Mouse (Mus musculus): ENCODE data around the gene Chrna4.

Chrna4 gene

DNA sequence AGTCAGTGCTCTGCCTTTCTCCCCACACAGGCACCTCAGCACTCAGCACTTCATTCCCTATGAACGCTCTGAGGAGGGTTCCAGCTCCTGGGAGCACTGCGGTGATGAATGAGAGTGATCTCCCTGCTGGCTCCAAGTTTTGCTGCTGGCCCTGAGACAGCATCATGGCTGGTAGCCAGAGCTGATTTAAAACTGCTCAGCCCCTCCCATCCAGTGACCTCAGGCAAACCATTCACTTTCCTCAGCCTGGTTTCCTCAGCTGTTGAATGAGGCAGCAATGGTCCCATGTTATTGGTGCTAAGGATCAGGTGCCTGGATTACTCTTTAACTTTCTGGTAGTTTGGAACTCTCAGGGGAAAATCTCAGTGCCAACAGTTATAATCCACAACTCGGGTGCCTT is at the start of gene Chrna4:
TSS of gene Chrna4 (minus strand) at position 110 of the 400 bp plus-strand sequence.
- DNase-seq (ENCODE audit: extremely low read depth, insufficient read length, low spot score): no peak

GRCm38 (mm10) chr2:181090123-181090522 is 46.8 kb upstream of the Chrna4 start:
- DNase-seq (ENCODE audit: extremely low read depth, insufficient read length, low spot score): no peak

GRCm38 (mm10) chr2:181084997-181085396 is 41.7 kb upstream of the Chrna4 start:
- no peak for DNase-seq (ENCODE audit: extremely low read depth, insufficient read length, low spot score)

- DNase-seq (ENCODE audit: extremely low read depth, insufficient read length, low spot score): no peak
These were observed 40.6 kb upstream of the Chrna4 start for GRCm38 (mm10) chr2:181083945-181084344.

- peak; percentile 27 for DNase-seq (ENCODE audit: extremely low read depth, insufficient read length, low spot score)
These were observed 37.5 kb upstream of the Chrna4 start for GRCm38 (mm10) chr2:181080886-181081285.

GRCm38 (mm10) chr2:181079518-181079917 is 36.2 kb upstream of the Chrna4 start:
- no peak for DNase-seq (ENCODE audit: extremely low read depth, insufficient read length, low spot score)

DNA sequence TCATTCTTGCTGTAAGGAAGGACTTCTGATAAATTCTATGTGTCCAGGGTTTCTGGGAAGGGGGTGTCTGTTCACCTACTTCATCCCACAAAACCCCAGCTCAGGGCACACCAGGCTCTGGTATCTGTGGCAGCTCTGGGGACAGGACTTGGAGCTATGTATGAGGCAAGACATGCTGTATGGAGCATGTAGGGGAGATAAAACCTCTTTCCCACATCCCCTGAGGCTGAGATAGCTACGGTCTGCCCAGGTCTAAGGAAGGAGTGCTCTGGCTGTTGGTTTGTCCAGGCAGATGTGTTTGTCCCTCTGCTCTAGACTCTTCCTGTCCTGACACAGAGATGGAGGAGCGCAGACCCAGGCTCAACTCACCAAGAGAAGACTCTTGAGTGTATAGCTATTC is 35.6 kb upstream of the Chrna4 start:
- DNase-seq (ENCODE audit: extremely low read depth, insufficient read length, low spot score): no peak

DNA sequence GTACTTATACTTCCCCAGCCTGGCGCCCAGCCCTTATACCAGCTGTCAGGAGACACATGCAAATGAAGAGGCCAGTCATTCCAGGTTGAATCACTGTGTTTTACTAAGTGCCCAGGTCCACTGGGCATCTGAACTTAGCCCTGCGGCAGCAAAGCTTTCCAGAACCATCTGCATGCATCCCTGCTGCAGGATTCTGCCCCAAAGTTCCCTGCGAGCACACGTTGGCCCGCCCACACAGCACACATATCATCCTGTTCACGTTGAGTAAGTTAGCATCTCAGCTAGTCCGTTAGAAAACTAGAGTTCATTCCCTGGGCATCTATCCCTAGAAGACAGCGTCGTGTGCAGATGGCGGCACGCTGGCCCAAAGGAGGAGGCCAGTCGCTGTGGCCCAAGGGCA is 32.2 kb upstream of the Chrna4 start:
- DNase-seq (ENCODE audit: extremely low read depth, insufficient read length, low spot score): no peak

- DNase-seq (ENCODE audit: extremely low read depth, insufficient read length, low spot score): no peak
These were observed 29.0 kb upstream of the Chrna4 start for GRCm38 (mm10) chr2:181072403-181072714.

DNA sequence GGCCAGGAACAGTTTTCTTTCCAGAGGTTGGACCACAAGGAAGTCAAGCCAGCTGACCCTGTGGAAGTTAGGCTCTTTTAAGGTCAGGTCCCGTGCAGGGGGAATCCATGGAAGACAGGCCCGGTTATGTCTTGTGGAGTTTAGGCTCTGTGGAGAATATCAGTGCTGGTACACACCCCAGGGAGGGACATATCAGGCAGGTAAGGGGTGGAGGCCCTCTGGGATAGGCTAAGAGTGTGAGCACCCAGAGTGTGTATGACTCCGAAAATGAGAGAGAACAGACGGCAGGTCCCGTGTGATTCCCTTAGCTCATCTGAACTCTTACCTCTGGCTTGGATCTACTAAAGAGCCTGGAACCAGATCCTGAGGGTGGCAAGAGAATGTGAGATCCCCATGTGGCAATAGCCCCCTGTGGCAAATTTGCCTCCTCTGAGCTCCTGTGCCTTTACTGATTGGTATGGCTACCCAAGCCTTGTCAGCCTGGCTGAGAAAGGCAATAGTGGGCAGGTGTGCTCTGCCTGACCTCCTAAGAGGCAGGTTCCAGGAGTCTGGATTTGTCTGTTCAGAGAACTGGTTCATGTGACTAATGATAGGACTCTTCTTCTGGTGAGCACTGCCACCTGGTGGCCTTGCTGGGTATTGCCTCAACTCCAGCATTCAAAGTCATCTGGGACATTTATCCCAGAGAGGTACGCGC is 28.5 kb upstream of the Chrna4 start:
- peak; percentile 35 for DNase-seq (ENCODE audit: extremely low read depth, insufficient read length, low spot score)

GRCm38 (mm10) chr2:181070136-181070535 is 26.8 kb upstream of the Chrna4 start:
- DNase-seq (ENCODE audit: extremely low read depth, insufficient read length, low spot score): no peak

DNA sequence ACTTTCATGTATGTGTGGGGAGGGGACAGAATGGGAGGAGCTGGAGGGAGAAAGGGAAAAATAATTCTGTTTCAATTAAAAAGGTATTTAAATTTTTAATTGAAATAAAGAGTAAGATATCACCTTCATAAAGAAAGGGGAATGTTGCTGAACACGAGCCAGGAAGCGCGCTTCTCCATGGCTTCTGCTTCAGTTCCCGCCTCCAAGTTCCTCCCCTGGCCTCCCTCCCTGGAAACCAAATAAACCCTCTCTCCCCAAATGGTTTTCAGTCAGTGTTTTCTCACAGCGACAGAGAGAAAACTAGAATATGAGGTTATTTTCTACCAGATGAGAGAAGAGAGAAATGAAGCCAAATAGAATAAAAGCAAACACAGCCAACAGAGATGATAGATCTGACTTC is 25.2 kb upstream of the Chrna4 start:
- DNase-seq (ENCODE audit: extremely low read depth, insufficient read length, low spot score): no peak

GRCm38 (mm10) chr2:181065827-181066226 is 22.5 kb upstream of the Chrna4 start:
- no peak for DNase-seq (ENCODE audit: extremely low read depth, insufficient read length, low spot score)

GRCm38 (mm10) chr2:181060127-181060526 is 16.8 kb upstream of the Chrna4 start:
- no peak for DNase-seq (ENCODE audit: extremely low read depth, insufficient read length, low spot score)

- DNase-seq (ENCODE audit: extremely low read depth, insufficient read length, low spot score): no peak
These were observed 14.8 kb upstream of the Chrna4 start for GRCm38 (mm10) chr2:181058193-181058592.

GRCm38 (mm10) chr2:181057341-181057740 is 14.0 kb upstream of the Chrna4 start:
- DNase-seq (ENCODE audit: extremely low read depth, insufficient read length, low spot score): no peak

DNA sequence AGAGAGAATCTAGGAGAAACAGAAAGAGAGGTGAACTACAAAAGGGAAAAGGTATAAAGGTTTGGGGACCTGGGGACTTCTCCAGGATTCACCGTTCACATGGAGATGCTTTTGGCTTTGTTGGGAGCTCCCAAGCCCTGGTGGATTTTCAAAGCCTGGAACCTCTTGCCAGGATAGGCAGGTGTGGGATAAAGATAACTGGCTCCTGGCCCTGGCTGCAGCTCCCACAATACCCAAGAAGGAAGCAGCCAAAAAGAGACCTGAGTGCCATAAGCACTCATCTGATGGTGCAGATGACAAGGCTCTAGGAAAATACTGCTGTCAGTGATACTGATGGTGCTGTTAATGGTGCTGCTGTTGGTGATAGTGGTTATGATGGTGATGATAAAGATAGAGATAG is 8.8 kb upstream of the Chrna4 start:
- DNase-seq (ENCODE audit: extremely low read depth, insufficient read length, low spot score): no peak

- no peak for DNase-seq (ENCODE audit: extremely low read depth, insufficient read length, low spot score)
These were observed 5.6 kb upstream of the Chrna4 start for GRCm38 (mm10) chr2:181048986-181049385.

GRCm38 (mm10) chr2:181048252-181048945 is 5.1 kb upstream of the Chrna4 start:
- no peak for DNase-seq (ENCODE audit: extremely low read depth, insufficient read length, low spot score)

- DNase-seq (ENCODE audit: extremely low read depth, insufficient read length, low spot score): no peak
These were observed 655 bp upstream of the Chrna4 start for GRCm38 (mm10) chr2:181044001-181044400.

DNA sequence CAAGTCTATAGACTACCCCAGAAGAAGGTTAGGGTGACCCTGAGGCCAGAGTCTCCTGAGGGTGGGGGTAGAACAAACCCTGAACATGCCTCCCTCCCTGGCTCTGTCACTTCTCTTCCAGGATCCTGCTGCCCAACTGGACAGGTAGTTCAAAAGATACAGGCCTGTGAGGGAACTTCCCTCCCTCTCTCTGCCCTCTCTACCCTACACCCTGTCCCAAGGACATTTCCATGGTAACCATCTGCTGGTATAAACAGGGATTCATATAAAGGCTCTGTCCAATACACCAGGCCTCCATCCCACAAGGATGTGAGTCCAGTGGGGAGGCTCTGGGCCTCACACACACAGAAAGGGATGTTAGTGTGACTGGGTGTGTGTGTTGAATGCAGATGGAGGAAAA is 970 bp downstream of the Chrna4 start:
- DNase-seq (ENCODE audit: extremely low read depth, insufficient read length, low spot score): no peak

GRCm38 (mm10) chr2:181041941-181042340 is 1.4 kb downstream of the Chrna4 start:
- DNase-seq (ENCODE audit: extremely low read depth, insufficient read length, low spot score): no peak

- no peak for DNase-seq (ENCODE audit: extremely low read depth, insufficient read length, low spot score)
These were observed 4.0 kb downstream of the Chrna4 start for GRCm38 (mm10) chr2:181039356-181039680.

All from 3134 (cell line).